Mouse (Mus musculus) bone marrow macrophage, adult 2 months (primary cell): ENCODE results near the gene Rasgef1b.

Experiments used
- CTCF ChIP-seq: IDR thresholded peaks from 2 replicates; pipeline ENCODE4 v1.5.1; 2012; ENCODE audit warnings: low read depth, mild to moderate bottlenecking, low read length, moderate library complexity
- POLR2A ChIP-seq: IDR thresholded peaks from 2 replicates; pipeline ENCODE4 v1.6.1; 2012; ENCODE audit warnings: mild to moderate bottlenecking, low read depth, low read length, borderline replicate concordance

DNA sequence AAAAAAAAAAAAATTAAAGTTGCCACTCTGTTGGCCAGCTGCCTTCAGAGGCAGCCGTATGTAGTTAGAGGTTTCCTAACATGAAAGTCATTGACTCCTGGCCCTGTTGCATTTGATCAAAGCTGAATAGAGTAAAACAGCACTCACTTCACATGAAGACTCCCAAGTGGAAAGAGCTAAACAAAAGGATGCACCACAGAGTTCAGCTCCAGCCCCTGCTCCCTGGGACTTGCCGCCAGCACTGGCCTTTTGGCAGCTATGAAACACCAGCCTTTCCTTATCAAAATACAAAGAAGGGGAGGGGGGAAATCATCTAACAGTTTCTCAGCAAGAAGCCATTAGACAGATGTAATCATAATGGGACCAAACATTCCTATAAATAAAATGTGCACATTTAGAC lies 8.3 kb downstream of the Rasgef1b start:
- TF ChIP-seq CTCF (no peak), POLR2A (no peak)
